Mouse (Mus musculus): ENCODE measurements around the gene Rnf24.
A peak's percentile ranks its signal among the peaks of the same experiment; 100 is the strongest.

Rnf24 gene

DNA sequence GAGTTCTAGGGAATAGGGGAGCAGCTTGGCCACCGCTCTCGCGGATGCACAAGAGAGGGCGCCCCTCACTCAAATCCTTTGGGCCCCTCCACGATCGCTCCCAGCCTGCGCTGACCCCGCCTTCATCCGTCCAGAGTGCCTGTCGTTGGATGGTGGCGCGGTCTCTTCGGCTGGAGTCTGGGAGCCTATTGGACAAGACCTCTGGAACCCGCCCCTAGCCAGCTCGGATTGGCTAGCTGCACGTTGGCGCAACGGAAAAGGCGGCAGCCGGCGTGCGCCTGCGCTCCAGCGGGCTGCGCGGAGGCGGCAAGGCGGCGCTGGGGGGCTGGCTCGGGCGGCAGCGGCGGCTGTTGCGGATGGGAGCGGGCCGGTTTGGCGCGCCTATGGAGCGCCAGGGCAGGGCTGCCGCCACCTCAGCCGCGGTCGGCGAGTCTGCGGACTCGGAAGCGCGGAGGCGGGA is 90.4 kb downstream of the Rnf24 start, which contains the start of gene Pank2:
Gene Pank2 (plus strand): TSS at position 283 of the 460 bp plus-strand sequence.
- peak; percentile 98 for DNase-seq

DNA sequence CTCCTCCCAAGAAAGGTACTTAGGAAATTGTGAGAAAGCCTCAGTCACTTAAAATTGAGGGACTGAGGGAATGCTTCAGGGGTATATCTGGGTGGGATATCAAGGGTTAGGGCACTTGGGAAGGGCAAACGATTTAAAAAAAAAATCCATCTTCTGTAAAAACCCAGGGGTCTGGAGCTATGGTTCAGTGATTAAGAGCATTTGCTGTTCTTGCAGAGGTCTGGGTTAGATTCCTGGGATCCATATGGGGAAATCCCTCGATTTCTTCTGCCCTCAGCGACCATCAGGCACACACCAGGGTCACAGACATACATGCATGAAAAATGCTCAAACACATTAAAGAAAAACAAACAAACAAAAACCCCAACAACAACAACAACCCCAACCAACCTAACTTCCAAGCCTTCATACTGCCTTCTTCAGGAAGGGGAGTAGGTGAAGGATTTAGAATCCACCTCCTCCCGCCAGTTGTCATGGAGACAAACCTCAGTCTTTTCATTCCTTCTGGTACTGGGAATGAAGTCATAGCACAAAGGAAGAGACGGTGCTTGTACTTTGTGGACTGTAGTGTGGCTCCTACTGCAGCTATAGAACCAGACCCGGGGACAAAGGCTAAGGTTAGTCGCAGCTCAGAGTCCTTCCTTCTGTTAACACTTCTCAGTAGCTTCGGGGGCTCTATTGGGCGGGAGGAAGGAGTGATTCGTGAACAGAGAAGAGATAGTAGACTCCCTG is 91.0 kb downstream of the Rnf24 start:
- no peak for DNase-seq

DNA sequence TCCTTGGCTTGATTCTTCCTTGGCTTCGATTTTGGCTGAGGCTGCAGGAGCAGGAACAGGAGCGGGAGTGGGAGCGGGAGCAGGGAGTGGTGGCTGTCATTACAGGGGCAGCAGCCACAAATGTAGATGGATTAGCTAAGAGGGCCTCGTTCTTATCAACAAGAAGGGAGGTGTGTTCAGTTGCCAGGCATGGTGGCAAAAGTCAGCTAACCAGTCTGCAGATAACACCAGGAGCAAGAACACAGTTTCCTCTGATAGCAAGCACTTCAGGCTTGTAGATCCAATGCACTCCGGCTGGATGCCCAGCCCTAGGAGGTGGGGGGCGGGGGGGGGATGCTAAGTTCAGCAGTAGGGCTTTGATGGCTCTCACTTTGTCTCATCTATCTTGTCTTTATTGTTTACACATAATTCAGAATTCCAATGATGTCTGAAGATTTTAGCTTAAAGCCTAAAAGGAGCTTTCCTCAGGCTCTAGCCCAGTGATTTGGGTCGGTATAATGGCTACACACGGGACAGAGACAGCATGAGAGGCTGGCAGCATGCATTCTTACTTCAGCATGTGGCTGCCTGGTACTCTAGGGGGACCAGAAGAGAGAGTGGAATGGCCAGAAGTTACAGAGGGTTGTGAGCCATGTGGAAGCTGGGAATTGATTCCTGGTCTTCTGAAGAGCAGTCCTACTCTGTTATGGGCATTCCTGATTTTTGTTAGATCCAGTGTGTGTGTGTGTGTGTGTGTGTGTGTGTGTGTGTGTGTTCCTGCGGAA is 92.0 kb downstream of the Rnf24 start:
- DNase-seq: no peak

DNA sequence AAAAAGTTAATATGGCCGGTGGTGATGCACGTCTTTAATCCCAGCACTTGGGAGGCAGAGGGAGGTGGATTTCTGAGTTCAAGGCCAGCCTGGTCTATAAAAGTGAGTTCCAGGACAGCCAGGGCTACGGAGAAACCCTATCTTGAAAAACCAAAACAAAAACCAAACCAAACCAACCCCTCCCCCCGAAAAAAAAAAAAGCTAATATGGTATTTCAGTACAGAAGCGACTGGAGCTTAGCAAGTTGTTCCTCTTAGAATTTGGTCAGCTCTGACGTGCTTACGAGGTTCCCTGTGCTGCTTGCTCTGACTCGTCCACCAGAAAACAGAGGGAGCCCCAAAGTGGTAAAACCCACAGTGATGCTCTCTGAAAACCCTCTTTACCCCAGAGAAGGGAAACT is 94.0 kb downstream of the Rnf24 start:
- no peak for DNase-seq

DNA sequence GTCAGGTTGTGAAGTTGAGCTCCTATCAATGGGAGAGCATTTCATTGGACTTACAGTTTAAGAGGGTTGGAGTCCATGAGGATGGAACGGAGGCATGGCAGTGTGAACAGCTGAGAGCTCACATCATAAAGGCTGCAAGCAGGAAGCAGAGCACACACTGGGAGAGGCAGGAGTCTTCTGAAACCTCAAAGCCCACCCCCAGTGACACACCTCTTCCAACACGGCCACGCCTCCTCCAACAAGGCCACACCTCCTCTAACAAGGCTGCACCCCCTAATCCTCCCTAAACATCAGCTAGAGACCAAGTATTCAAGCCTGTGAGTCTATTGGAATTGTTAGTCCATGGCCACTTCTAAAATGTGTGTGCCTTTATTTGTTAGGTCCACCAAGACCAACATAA is 97.0 kb downstream of the Rnf24 start:
- no peak for DNase-seq

DNA sequence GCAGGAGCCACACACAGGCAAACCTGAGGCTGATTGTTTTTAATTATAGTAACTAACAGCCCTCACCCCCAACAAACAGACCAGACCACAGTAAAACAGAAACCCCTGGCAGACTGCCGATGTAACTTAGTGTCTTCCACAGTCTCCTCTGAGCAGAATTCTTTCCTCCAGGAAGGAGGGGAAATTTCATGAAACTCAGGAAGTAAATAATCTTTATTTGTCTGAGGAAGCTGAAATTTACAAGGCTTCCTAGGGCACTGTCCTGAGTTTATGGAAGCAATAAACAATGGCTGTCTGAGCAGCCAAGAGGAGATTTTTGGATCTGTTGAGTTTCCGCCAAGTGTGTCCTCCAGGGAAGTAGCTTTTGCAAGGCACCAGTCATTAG is 98.4 kb downstream of the Rnf24 start:
- DNase-seq: no peak

DNA sequence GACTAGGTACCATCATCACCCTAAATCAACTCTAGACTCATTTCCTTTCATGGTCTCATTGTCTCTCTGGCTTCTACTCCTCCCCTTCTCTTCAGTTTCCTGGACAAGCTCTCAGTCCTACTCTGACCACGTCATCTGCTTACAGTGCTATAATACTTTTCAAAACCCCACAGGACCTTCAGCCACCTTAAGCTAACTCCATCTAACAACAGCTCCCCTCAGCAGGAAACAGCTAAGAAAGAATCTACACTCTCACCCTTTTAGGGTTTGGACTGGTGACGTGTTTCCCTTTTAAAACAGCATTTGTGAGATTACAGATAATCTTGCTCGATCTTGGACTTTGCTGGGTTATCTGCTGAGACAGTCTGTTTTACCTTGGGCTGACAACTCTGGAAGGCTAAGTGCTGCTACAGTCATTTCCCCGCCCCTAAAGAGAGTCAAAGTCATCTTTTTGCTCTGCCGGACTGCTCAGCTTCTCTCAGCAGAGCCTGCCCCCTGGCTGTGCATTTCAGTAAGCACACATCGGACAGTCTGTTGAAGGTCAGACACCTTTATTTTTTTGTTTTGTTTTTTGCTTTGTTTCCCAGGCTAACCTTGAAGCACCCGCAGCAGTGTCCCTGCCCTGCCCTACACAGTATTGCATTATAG is 98.9 kb downstream of the Rnf24 start:
- peak; percentile 39 for DNase-seq

All from right cerebral cortex, postnatal 14 days (tissue).